Mouse (Mus musculus): ENCODE measurements around the gene Hs3st3b1. TPM values are rescaled to one million over a fixed set of nuclear protein-coding genes. Genes with fewer than 3 reads are reported as not detected.

Gene Hs3st3b1
- polyA plus RNA-seq, 1 experiment from 2014 or later: 1.1 TPM

- Histone ChIP-seq H3K4me3 (ENCODE audit: low read depth, low read length) (no peak overlapping the region), H3K4me2 (no peak overlapping the region), H3K36me3 (ENCODE audit: insufficient read depth) (no peaks in the 10 kb centered on the region), H3K9me3 (ENCODE audit: low read depth, low read length) (no peaks in the 10 kb centered on the region), H3K27ac (ENCODE audit: low read depth) (no peak overlapping the region), H3K9ac (no peak overlapping the region), H3K4me1 (ENCODE audit: insufficient read depth) (peaks cover 2% of the 10 kb centered on the region; the same call in 1 of the 2 replicates), H3K27me3 (ENCODE audit: insufficient read depth, low read length) (0 out of 2 replicates have a peak, but pooled peaks cover 5% of the 10 kb centered on the region)
- ATAC-seq (ENCODE audit: insufficient read depth): no peak
- DNase-seq: peak; percentile 24
- TF ChIP-seq CTCF (IDR thresholded peaks at IDR 0.05; ENCODE audit: low read depth): no peak
- 72% methylated on average over 2 of the region's 2 CpGs for WGBS
Observed at GRCm38 (mm10) chr11:63947024-63947423, 24.9 kb upstream of the Hs3st3b1 start.

GRCm38 (mm10) chr11:63943947-63944346, 21.9 kb upstream of the Hs3st3b1 start:
- H3K27me3 ChIP-seq (ENCODE audit: insufficient read depth, low read length): 0 out of 2 replicates have a peak, but pooled peaks cover 5% of the 10 kb centered on the region
- H3K4me2 ChIP-seq: no peak overlapping the region
- 86% methylated on average over 3 of the region's 3 CpGs for WGBS
- H3K27ac ChIP-seq (ENCODE audit: low read depth): no peak overlapping the region
- DNase-seq: no peak
- no peaks in the 10 kb centered on the region for H3K36me3 ChIP-seq (ENCODE audit: insufficient read depth)
- no peaks in the 10 kb centered on the region; the same call in 1 of the 2 replicates for H3K4me1 ChIP-seq (ENCODE audit: insufficient read depth)
- H3K9me3 ChIP-seq (ENCODE audit: low read depth, low read length): no peaks in the 10 kb centered on the region
- no peak overlapping the region for H3K4me3 ChIP-seq (ENCODE audit: low read depth, low read length)
- no peak for ATAC-seq (ENCODE audit: insufficient read depth)
- no peak for TF ChIP-seq CTCF (IDR thresholded peaks at IDR 0.05; ENCODE audit: low read depth)
- no peak overlapping the region for H3K9ac ChIP-seq

GRCm38 (mm10) chr11:63943268-63943890, 21.3 kb upstream of the Hs3st3b1 start:
- ATAC-seq (ENCODE audit: insufficient read depth) (no peak), DNase-seq (no peak)
- WGBS: 92% methylated on average over 13 of the region's 13 CpGs
- no peak overlapping the region for H3K4me2 ChIP-seq
- no peak overlapping the region for H3K4me3 ChIP-seq (ENCODE audit: low read depth, low read length)
- no peaks in the 10 kb centered on the region for H3K36me3 ChIP-seq (ENCODE audit: insufficient read depth)
- H3K9me3 ChIP-seq (ENCODE audit: low read depth, low read length): no peaks in the 10 kb centered on the region
- H3K27ac ChIP-seq (ENCODE audit: low read depth): no peak overlapping the region
- H3K9ac ChIP-seq: no peak overlapping the region
- no peak for TF ChIP-seq CTCF (IDR thresholded peaks at IDR 0.05; ENCODE audit: low read depth)
- 0 out of 2 replicates have a peak, but pooled peaks cover 5% of the 10 kb centered on the region for H3K27me3 ChIP-seq (ENCODE audit: insufficient read depth, low read length)
- no peaks in the 10 kb centered on the region; the same call in 1 of the 2 replicates for H3K4me1 ChIP-seq (ENCODE audit: insufficient read depth)

- Histone ChIP-seq H3K36me3 (ENCODE audit: insufficient read depth) (no peaks in the 10 kb centered on the region), H3K9ac (no peak overlapping the region), H3K4me3 (ENCODE audit: low read depth, low read length) (no peak overlapping the region), H3K9me3 (ENCODE audit: low read depth, low read length) (no peaks in the 10 kb centered on the region), H3K27ac (ENCODE audit: low read depth) (no peak overlapping the region), H3K27me3 (ENCODE audit: insufficient read depth, low read length) (0 out of 2 replicates have a peak, but pooled peaks cover 5% of the 10 kb centered on the region), H3K4me1 (ENCODE audit: insufficient read depth) (no peaks in the 10 kb centered on the region; the same call in 1 of the 2 replicates), H3K4me2 (no peak overlapping the region)
- DNase-seq (no peak), ATAC-seq (ENCODE audit: insufficient read depth) (no peak)
- no peak for TF ChIP-seq CTCF (IDR thresholded peaks at IDR 0.05; ENCODE audit: low read depth)
- WGBS: 70% methylated on average over 8 of the region's 8 CpGs
Observed at GRCm38 (mm10) chr11:63942177-63942576, 20.1 kb upstream of the Hs3st3b1 start.

GRCm38 (mm10) chr11:63936641-63937040, 14.6 kb upstream of the Hs3st3b1 start:
- DNase-seq (no peak), ATAC-seq (ENCODE audit: insufficient read depth) (no peak)
- Histone ChIP-seq H3K27me3 (ENCODE audit: insufficient read depth, low read length) (0 out of 2 replicates have a peak, but pooled peaks cover 8% of the 10 kb centered on the region), H3K4me3 (ENCODE audit: low read depth, low read length) (no peak overlapping the region), H3K36me3 (ENCODE audit: insufficient read depth) (no peaks in the 10 kb centered on the region), H3K4me1 (ENCODE audit: insufficient read depth) (no peaks in the 10 kb centered on the region), H3K27ac (ENCODE audit: low read depth) (no peak overlapping the region), H3K9ac (no peak overlapping the region), H3K9me3 (ENCODE audit: low read depth, low read length) (no peaks in the 10 kb centered on the region), H3K4me2 (no peak overlapping the region)
- no peak for TF ChIP-seq CTCF (IDR thresholded peaks at IDR 0.05; ENCODE audit: low read depth)
- WGBS: 38% methylated on average over 3 of the region's 3 CpGs

GRCm38 (mm10) chr11:63926901-63927300, 4.8 kb upstream of the Hs3st3b1 start:
- Histone ChIP-seq H3K27me3 (ENCODE audit: insufficient read depth, low read length) (peaks cover 49% of the 10 kb centered on the region), H3K4me3 (ENCODE audit: low read depth, low read length) (no peak overlapping the region), H3K36me3 (ENCODE audit: insufficient read depth) (no peaks in the 10 kb centered on the region), H3K4me2 (no peak overlapping the region), H3K9ac (no peak overlapping the region), H3K4me1 (ENCODE audit: insufficient read depth) (no peaks in the 10 kb centered on the region), H3K27ac (ENCODE audit: low read depth) (no peak overlapping the region), H3K9me3 (ENCODE audit: low read depth, low read length) (no peaks in the 10 kb centered on the region)
- WGBS: 91% methylated on average over 6 of the region's 6 CpGs
- no peak for ATAC-seq (ENCODE audit: insufficient read depth)
- no peak for DNase-seq
- no peak for TF ChIP-seq CTCF (IDR thresholded peaks at IDR 0.05; ENCODE audit: low read depth)

GRCm38 (mm10) chr11:63925161-63925582, 3.1 kb upstream of the Hs3st3b1 start:
- TF ChIP-seq CTCF (IDR thresholded peaks at IDR 0.05; ENCODE audit: low read depth): peak; percentile 91
- H3K9me3 ChIP-seq (ENCODE audit: low read depth, low read length): no peaks in the 10 kb centered on the region
- peak overlapping the region; percentile 65 for H3K4me2 ChIP-seq
- 0 out of 2 replicates have a peak, but pooled peaks have one; percentile 12 for ATAC-seq (ENCODE audit: insufficient read depth)
- no peaks in the 10 kb centered on the region for H3K36me3 ChIP-seq (ENCODE audit: insufficient read depth)
- peak overlapping the region; percentile 30 for H3K4me3 ChIP-seq (ENCODE audit: low read depth, low read length)
- peak overlapping the region; percentile 11; the same call in 1 of the 2 replicates for H3K9ac ChIP-seq
- H3K4me1 ChIP-seq (ENCODE audit: insufficient read depth): peaks cover 6% of the 10 kb centered on the region; the same call in 1 of the 2 replicates
- peak; percentile 84 for DNase-seq
- H3K27ac ChIP-seq (ENCODE audit: low read depth): no peak overlapping the region
- WGBS: under 1% methylated on average over 31 of the region's 31 CpGs
- H3K27me3 ChIP-seq (ENCODE audit: insufficient read depth, low read length): peaks cover 67% of the 10 kb centered on the region
